10 mouse cellular contexts compared by ENCODE assay signal in the genomic region with DNA sequence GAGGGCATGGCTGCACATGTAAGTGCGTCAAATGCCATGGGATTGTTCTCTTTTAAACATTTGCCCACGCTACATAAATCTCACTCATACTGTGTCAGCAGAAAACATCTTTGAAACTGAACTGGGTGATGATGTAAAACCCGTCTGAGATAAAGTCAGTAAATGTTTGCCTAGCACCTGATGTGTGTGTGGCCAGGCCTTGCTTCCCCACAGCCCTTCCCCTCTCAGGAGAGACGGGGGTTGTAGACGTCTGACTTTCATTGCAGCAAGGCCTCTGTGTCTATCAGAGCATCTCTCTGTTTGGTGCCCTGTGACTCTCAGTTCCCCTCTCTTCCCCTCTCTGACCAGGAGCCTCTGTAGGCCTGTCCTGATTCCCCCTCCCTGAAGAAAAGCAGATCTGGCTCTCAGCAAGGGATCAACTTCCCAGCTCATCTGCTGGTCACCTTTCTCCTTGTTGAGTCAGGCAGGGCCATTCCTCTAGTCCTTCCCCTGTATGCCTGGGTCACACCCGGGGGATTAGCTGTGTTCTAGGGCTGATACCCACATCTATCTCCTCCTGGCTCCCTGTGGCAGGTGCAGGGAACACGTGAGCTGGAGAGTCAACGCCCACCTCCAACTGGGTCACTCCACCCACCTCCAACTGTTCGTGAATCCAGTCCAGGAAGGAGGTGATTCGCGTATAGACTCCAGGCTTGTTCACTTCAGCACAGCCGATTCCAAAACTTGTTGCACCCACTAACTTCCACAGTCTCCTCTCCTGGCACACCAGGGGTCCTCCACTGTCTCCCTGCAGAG. TPM values are rescaled to one million over a fixed set of nuclear protein-coding genes. Genes with fewer than 3 reads are reported as not detected.
DNase-seq lines count a peak whose midpoint lies in the region; ATAC-seq lines count a peak whose summit lies in the region.
"Had no signal": no experiment of that assay in that cellular context is flagged by ENCODE, and none has a peak within 500 bp of the region (broad histone marks: within the 10 kb centered on the region; RNA-seq: fewer than 3 reads in every experiment).

No protein-coding gene starts in this region.

- 0 out of 2 replicates have a peak, but pooled peaks cover 2% of the 10 kb centered on the region for H3K4me1 ChIP-seq in stomach, embryonic 14.5 days (ENCODE audit: control insufficient read depth, insufficient read depth, low read length)
- H3K4me1 ChIP-seq in forebrain, embryonic 16.5 days (replicated peaks; ENCODE audit: control insufficient read depth, insufficient read depth, low read length), result no peaks in the 10 kb centered on the region
- H3K4me1 ChIP-seq in limb, embryonic 10.5 days, result no peaks in the 10 kb centered on the region
- no peaks in the 10 kb centered on the region for H3K4me1 ChIP-seq in forebrain, embryonic 14.5 days (ENCODE audit: control insufficient read depth, insufficient read depth, low read length)
- H3K4me1 ChIP-seq: limb, embryonic 12.5 days had no signal

- DNase-seq in lung, adult 18-20 months, result peak; percentile 39 to 54
- no peak for DNase-seq in lung, postnatal 4 days
- DNase-seq in cerebellum, adult 9-10 months, result peak; percentile 54
- DNase-seq in layer of hippocampus, adult 9-10 months (ENCODE audit: low spot score), result peak; percentile 29
- no peak for DNase-seq in limb, embryonic 10.5 days (ENCODE audit: low spot score)
- DNase-seq in forebrain, embryonic 14.5 days (ENCODE audit: low spot score), result no peak
- DNase-seq: gastrocnemius, postnatal 14 days had no signal

- H3K36me3 ChIP-seq in stomach, embryonic 14.5 days (ENCODE audit: control insufficient read depth, insufficient read depth, low read length), result no peaks in the 10 kb centered on the region
- no peaks in the 10 kb centered on the region for H3K36me3 ChIP-seq in forebrain, embryonic 16.5 days (ENCODE audit: control insufficient read depth, insufficient read depth)
- H3K36me3 ChIP-seq in limb, embryonic 10.5 days, result no peaks in the 10 kb centered on the region
- no peaks in the 10 kb centered on the region for H3K36me3 ChIP-seq in forebrain, embryonic 14.5 days (ENCODE audit: control insufficient read depth, insufficient read depth, low read length)
- H3K36me3 ChIP-seq: limb, embryonic 12.5 days had no signal

- 45% methylated on average over 12 of the region's 12 CpGs for WGBS in stomach, embryonic 14.5 days
- 70% methylated on average over 12 of the region's 12 CpGs for WGBS in forebrain, embryonic 16.5 days
- 75% methylated on average over 12 of the region's 12 CpGs for WGBS in limb, embryonic 10.5 days
- 75% methylated on average over 12 of the region's 12 CpGs for WGBS in forebrain, embryonic 14.5 days

- no peak overlapping the region for H3K9ac ChIP-seq in stomach, embryonic 14.5 days (replicated peaks; ENCODE audit: low read depth, low read length)
- no peak overlapping the region for H3K9ac ChIP-seq in forebrain, embryonic 16.5 days (replicated peaks; ENCODE audit: low read depth, low read length)
- H3K9ac ChIP-seq in forebrain, embryonic 14.5 days (ENCODE audit: low read length), result no peak overlapping the region
- H3K9ac ChIP-seq: limb, embryonic 12.5 days had no signal

- H3K27ac ChIP-seq in stomach, embryonic 14.5 days (ENCODE audit: low read length), result peak overlapping the region; percentile 88
- no peak overlapping the region for H3K27ac ChIP-seq in forebrain, embryonic 16.5 days (ENCODE audit: low read length)
- H3K27ac ChIP-seq in limb, embryonic 10.5 days, result no peak overlapping the region
- H3K27ac ChIP-seq in forebrain, embryonic 14.5 days (ENCODE audit: low read depth, low read length), result no peak overlapping the region
- H3K27ac ChIP-seq: limb, embryonic 12.5 days had no signal

- no peak overlapping the region for H3K4me3 ChIP-seq in stomach, embryonic 14.5 days (ENCODE audit: low read depth, low read length)
- H3K4me3 ChIP-seq in forebrain, embryonic 16.5 days (replicated peaks; ENCODE audit: low read length), result no peak overlapping the region
- H3K4me3 ChIP-seq in limb, embryonic 10.5 days, result no peak overlapping the region
- no peak overlapping the region for H3K4me3 ChIP-seq in forebrain, embryonic 14.5 days (ENCODE audit: low read depth, low read length)
- H3K4me3 ChIP-seq: limb, embryonic 12.5 days had no signal

- no peaks in the 10 kb centered on the region for H3K27me3 ChIP-seq in stomach, embryonic 14.5 days (ENCODE audit: control insufficient read depth, insufficient read depth, low read length)
- no peaks in the 10 kb centered on the region for H3K27me3 ChIP-seq in forebrain, embryonic 16.5 days (replicated peaks; ENCODE audit: control insufficient read depth, insufficient read depth, low read length)
- H3K27me3 ChIP-seq in limb, embryonic 10.5 days (ENCODE audit: low read depth, poor library complexity, severe bottlenecking), result no peaks in the 10 kb centered on the region
- no peaks in the 10 kb centered on the region for H3K27me3 ChIP-seq in forebrain, embryonic 14.5 days (replicated peaks; ENCODE audit: control insufficient read depth, insufficient read depth, low read length)

- peak overlapping the region; percentile 18; the same call in 1 of the 2 replicates for H3K4me2 ChIP-seq in stomach, embryonic 14.5 days (replicated peaks; ENCODE audit: low read depth, low read length)
- H3K4me2 ChIP-seq in forebrain, embryonic 16.5 days (ENCODE audit: low read length), result no peak overlapping the region
- no peak overlapping the region for H3K4me2 ChIP-seq in forebrain, embryonic 14.5 days (ENCODE audit: low read length)
- H3K4me2 ChIP-seq: limb, embryonic 12.5 days had no signal

- H3K9me3 ChIP-seq in stomach, embryonic 14.5 days (ENCODE audit: control insufficient read depth, low read depth, low read length), result no peaks in the 10 kb centered on the region
- H3K9me3 ChIP-seq in forebrain, embryonic 16.5 days (ENCODE audit: control insufficient read depth, low read length), result no peaks in the 10 kb centered on the region
- no peaks in the 10 kb centered on the region for H3K9me3 ChIP-seq in limb, embryonic 10.5 days (replicated peaks)
- no peaks in the 10 kb centered on the region for H3K9me3 ChIP-seq in forebrain, embryonic 14.5 days (replicated peaks; ENCODE audit: control insufficient read depth, low read length)
- H3K9me3 ChIP-seq: limb, embryonic 12.5 days had no signal

- ATAC-seq in stomach, embryonic 14.5 days (ENCODE audit: insufficient number of reproducible peaks, insufficient read depth, low FRiP score, low read depth), result peak; percentile 74
- ATAC-seq in forebrain, embryonic 16.5 days, result no peak
- ATAC-seq in forebrain, embryonic 14.5 days, result no peak

RNA-seq across cellular contexts. Expression of a gene that starts 15.4 kb away (rescaled TPM):
- 0.34 and 0.43 TPM in 2 replicates for polyA plus RNA-seq in stomach, embryonic 14.5 days (2014; fragmentation: Nextera tagmentation; extraction: Ambion mirVana)
- polyA plus RNA-seq in forebrain, embryonic 16.5 days (2015; fragmentation: Nextera tagmentation; extraction: Ambion mirVana), result not detected in 2 replicates
- not detected in 2 replicates for polyA plus RNA-seq in limb, embryonic 10.5 days (2016; fragmentation: Nextera tagmentation; extraction: Ambion mirVana)
- not detected in 2 replicates for polyA plus RNA-seq in forebrain, embryonic 14.5 days (2014; fragmentation: Nextera tagmentation; extraction: Ambion mirVana)
- polyA plus RNA-seq: limb, embryonic 12.5 days had no signal

RNA-seq across cellular contexts. Expression of a gene that starts 18.3 kb away (rescaled TPM):
- polyA plus RNA-seq in stomach, embryonic 14.5 days (2014; fragmentation: Nextera tagmentation; extraction: Ambion mirVana), result 83.1 and 87.0 TPM in 2 replicates
- not detected in 2 replicates for polyA plus RNA-seq in forebrain, embryonic 16.5 days (2015; fragmentation: Nextera tagmentation; extraction: Ambion mirVana)
- polyA plus RNA-seq in limb, embryonic 10.5 days (2016; fragmentation: Nextera tagmentation; extraction: Ambion mirVana), result not detected in 2 replicates
- polyA plus RNA-seq in forebrain, embryonic 14.5 days (2014; fragmentation: Nextera tagmentation; extraction: Ambion mirVana), result not detected in 2 replicates
- polyA plus RNA-seq: limb, embryonic 12.5 days had no signal

RNA-seq across cellular contexts. Expression of a gene that starts 24.3 kb away (rescaled TPM):
- polyA plus RNA-seq in stomach, embryonic 14.5 days (2014; fragmentation: Nextera tagmentation; extraction: Ambion mirVana), result 0.21 and 0.49 TPM in 2 replicates
- not detected in 2 replicates for polyA plus RNA-seq in forebrain, embryonic 16.5 days (2015; fragmentation: Nextera tagmentation; extraction: Ambion mirVana)
- 0.33 and 0.74 TPM in 2 replicates for polyA plus RNA-seq in limb, embryonic 10.5 days (2016; fragmentation: Nextera tagmentation; extraction: Ambion mirVana)
- polyA plus RNA-seq in forebrain, embryonic 14.5 days (2014; fragmentation: Nextera tagmentation; extraction: Ambion mirVana), result not detected in 2 replicates

RNA-seq across cellular contexts. Expression of a gene that starts 39.3 kb away (rescaled TPM):
- polyA plus RNA-seq in stomach, embryonic 14.5 days (2014; fragmentation: Nextera tagmentation; extraction: Ambion mirVana), result 17.7 and 18.5 TPM in 2 replicates
- polyA plus RNA-seq in forebrain, embryonic 16.5 days (2015; fragmentation: Nextera tagmentation; extraction: Ambion mirVana), result not detected in 2 replicates
- not detected in 2 replicates for polyA plus RNA-seq in limb, embryonic 10.5 days (2016; fragmentation: Nextera tagmentation; extraction: Ambion mirVana)
- not detected in 2 replicates for polyA plus RNA-seq in forebrain, embryonic 14.5 days (2014; fragmentation: Nextera tagmentation; extraction: Ambion mirVana)
- polyA plus RNA-seq: limb, embryonic 12.5 days had no signal

RNA-seq across cellular contexts. Expression of a gene that starts 53.9 kb away (rescaled TPM):
- polyA plus RNA-seq in stomach, embryonic 14.5 days (2014; fragmentation: Nextera tagmentation; extraction: Ambion mirVana), result 21.9 and 22.6 TPM in 2 replicates
- not detected in 2 replicates for polyA plus RNA-seq in forebrain, embryonic 16.5 days (2015; fragmentation: Nextera tagmentation; extraction: Ambion mirVana)
- not detected in 2 replicates for polyA plus RNA-seq in limb, embryonic 10.5 days (2016; fragmentation: Nextera tagmentation; extraction: Ambion mirVana)
- polyA plus RNA-seq in forebrain, embryonic 14.5 days (2014; fragmentation: Nextera tagmentation; extraction: Ambion mirVana), result 0.51 and 1.6 TPM in 2 replicates
- polyA plus RNA-seq: limb, embryonic 12.5 days had no signal

Comparison
In these comparisons a context has a peak if more than half of its experiments do, and no peak if none do; other contexts are left out.
1. DNase-seq: peak in lung, adult 18-20 months (2 of 2), cerebellum, adult 9-10 months (single experiment) and layer of hippocampus, adult 9-10 months (single experiment); none in lung, postnatal 4 days (0 of 2), limb, embryonic 10.5 days (single experiment) and forebrain, embryonic 14.5 days (single experiment).
2. RNA of a gene that starts 18.3 kb away (polyA plus RNA-seq): 83.1 to 87.0 TPM in stomach, embryonic 14.5 days; not detected in forebrain, embryonic 16.5 days, not detected in limb, embryonic 10.5 days and not detected in forebrain, embryonic 14.5 days; every median in the first group is over 10 times any median in the second.